Mouse (Mus musculus): Measurements from ENCODE around the gene Stag1. TPM values are rescaled to one million over a fixed set of nuclear protein-coding genes. Genes with fewer than 3 reads are reported as not detected.
"Not testable (repeated sequence)": the region's sequence is repeated elsewhere in the genome, so short reads cannot be mapped to it uniquely, and the experiment has no call there.

Gene Stag1
- total RNA-seq, 1 experiment = 47.9 TPM

DNA sequence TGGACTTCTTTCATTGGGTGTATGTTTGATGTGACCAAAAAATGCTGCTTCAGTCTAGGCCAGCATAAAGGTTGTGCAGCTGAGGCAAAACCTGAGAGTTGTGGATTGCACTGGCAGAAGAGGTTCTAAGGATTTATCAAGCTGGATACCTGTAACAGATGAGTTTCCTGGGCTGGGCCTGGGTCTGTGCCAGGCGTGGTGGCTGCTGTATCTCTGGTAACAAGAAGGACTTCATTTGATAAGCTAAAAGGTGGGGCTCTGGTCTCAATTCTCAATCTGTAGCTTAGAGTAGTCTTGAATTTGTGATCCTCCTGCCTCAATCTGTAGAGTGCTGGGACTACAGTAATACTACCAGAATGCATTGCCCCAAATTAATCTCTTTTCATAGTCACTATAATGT, 94.6 kb downstream of the Stag1 start:
- TF ChIP-seq CHD2 (IDR thresholded peaks at IDR 0.05; ENCODE audit: low read depth, low read length) (no peak), ZNF384 (IDR thresholded peaks at IDR 0.05; ENCODE audit: low read depth, low read length) (no peak), HCFC1 (IDR thresholded peaks at IDR 0.05; ENCODE audit: borderline replicate concordance, insufficient read depth, low read length) (no peak), MAFK (IDR thresholded peaks at IDR 0.05; ENCODE audit: insufficient read depth, low read depth, low read length) (no peak), ZC3H11A (IDR thresholded peaks at IDR 0.05; ENCODE audit: borderline replicate concordance, low read depth, low read length) (no peak)
- Histone ChIP-seq H3K9me3 (ENCODE audit: control insufficient read depth, insufficient read depth, low read depth, low read length) (no peaks in the 10 kb centered on the region), H3K27ac (ENCODE audit: insufficient read depth, low read depth, low read length, poor library complexity, severe bottlenecking) (no peak overlapping the region), H3K9ac (ENCODE audit: insufficient read depth, low read depth, low read length, poor library complexity, severe bottlenecking) (no peak overlapping the region), H3K36me3 (ENCODE audit: control insufficient read depth, insufficient read depth, low read length, poor library complexity, severe bottlenecking) (no peaks in the 10 kb centered on the region), H3K4me3 (ENCODE audit: insufficient read depth in 1 of 2, low read depth in 1 of 2, low read length in 2 of 2, poor library complexity in 1 of 2, severe bottlenecking in 1 of 2) (no peak overlapping the region), H3K4me1 (ENCODE audit: control insufficient read depth in 2 of 2, insufficient read depth in 2 of 2, low read length in 2 of 2, poor library complexity in 1 of 2) (no peaks in the 10 kb centered on the region)
- in situ Hi-C loops (cut with MboI; ENCODE audit: low sequenced_read_pairs in 2 of 2, unreplicated experiment in 2 of 2) = no loop called here
- no peak for DNase-seq (ENCODE audit: low read depth, low spot score)

DNA sequence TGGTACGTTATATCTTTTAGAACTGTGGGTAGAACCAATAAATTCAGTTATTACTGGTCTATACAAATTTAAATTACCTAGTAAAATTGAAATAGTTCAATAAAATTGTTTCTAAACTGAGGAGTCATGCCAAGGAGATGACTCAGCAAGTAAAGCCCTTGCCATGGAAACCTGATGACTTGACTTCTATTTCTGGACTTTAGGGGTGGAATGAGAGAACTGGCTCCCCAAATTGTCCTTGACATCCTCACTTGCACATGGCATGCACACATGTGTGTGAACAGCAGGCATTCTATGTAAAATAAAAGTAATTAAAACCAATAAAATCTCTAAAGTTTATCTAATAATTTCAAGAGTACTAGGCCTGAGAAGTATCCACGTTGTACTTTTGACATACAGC, 98.9 kb downstream of the Stag1 start:
- in situ Hi-C loops (cut with MboI; ENCODE audit: low sequenced_read_pairs in 2 of 2, unreplicated experiment in 2 of 2) = no loop called here
- DNase-seq (ENCODE audit: low read depth, low spot score) = no peak
- TF ChIP-seq ZC3H11A (IDR thresholded peaks at IDR 0.05; ENCODE audit: borderline replicate concordance, low read depth, low read length) = no peak
- TF ChIP-seq ZNF384 (IDR thresholded peaks at IDR 0.05; ENCODE audit: low read depth, low read length) = no peak
- 0 out of 2 replicates have a peak, but pooled peaks have one; percentile 25 for TF ChIP-seq MAFK (IDR thresholded peaks at IDR 0.05; ENCODE audit: insufficient read depth, low read depth, low read length)
- TF ChIP-seq CHD2 (IDR thresholded peaks at IDR 0.05; ENCODE audit: low read depth, low read length) = no peak
- no peak for TF ChIP-seq HCFC1 (IDR thresholded peaks at IDR 0.05; ENCODE audit: borderline replicate concordance, insufficient read depth, low read length)
- Histone ChIP-seq H3K4me1 (ENCODE audit: control insufficient read depth in 2 of 2, insufficient read depth in 2 of 2, low read length in 2 of 2, poor library complexity in 1 of 2) (no peaks in the 10 kb centered on the region), H3K4me3 (ENCODE audit: insufficient read depth in 1 of 2, low read depth in 1 of 2, low read length in 2 of 2, poor library complexity in 1 of 2, severe bottlenecking in 1 of 2) (no peak overlapping the region), H3K9me3 (ENCODE audit: control insufficient read depth, insufficient read depth, low read depth, low read length) (no peaks in the 10 kb centered on the region), H3K36me3 (ENCODE audit: control insufficient read depth, insufficient read depth, low read length, poor library complexity, severe bottlenecking) (no peaks in the 10 kb centered on the region), H3K27ac (ENCODE audit: insufficient read depth, low read depth, low read length, poor library complexity, severe bottlenecking) (no peak overlapping the region), H3K9ac (ENCODE audit: insufficient read depth, low read depth, low read length, poor library complexity, severe bottlenecking) (no peak overlapping the region)

DNA sequence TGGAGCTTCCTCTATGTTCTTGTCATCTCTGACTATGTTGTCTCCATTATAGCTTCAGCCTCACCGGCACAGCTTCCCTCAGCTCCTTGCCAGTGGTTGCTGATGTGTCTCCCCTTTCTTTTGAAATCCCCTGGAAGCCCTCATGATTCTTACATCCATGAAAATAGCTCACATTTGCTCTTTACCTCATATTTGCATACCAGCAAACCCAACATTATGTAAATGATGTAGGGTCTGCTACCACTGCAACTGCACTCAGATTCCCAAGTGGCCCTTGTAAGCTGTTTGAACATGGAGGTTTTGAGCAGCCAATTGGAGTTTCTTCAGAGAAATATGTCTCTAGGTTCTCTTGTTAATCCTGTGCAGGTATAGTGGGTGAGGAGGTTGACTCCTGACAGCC, 110.0 kb downstream of the Stag1 start:
- H3K9me3 ChIP-seq (ENCODE audit: control insufficient read depth, insufficient read depth, low read depth, low read length) = no peaks in the 10 kb centered on the region
- in situ Hi-C loops (cut with MboI; ENCODE audit: low sequenced_read_pairs in 2 of 2, unreplicated experiment in 2 of 2) = no loop called here
- no peak overlapping the region for H3K27ac ChIP-seq (ENCODE audit: insufficient read depth, low read depth, low read length, poor library complexity, severe bottlenecking)
- no peak for DNase-seq (ENCODE audit: low read depth, low spot score)
- no peak overlapping the region for H3K4me3 ChIP-seq (ENCODE audit: insufficient read depth in 1 of 2, low read depth in 1 of 2, low read length in 2 of 2, poor library complexity in 1 of 2, severe bottlenecking in 1 of 2)
- no peak overlapping the region for H3K9ac ChIP-seq (ENCODE audit: insufficient read depth, low read depth, low read length, poor library complexity, severe bottlenecking)
- TF ChIP-seq MAFK (IDR thresholded peaks at IDR 0.05; ENCODE audit: insufficient read depth, low read depth, low read length) (no peak), HCFC1 (IDR thresholded peaks at IDR 0.05; ENCODE audit: borderline replicate concordance, insufficient read depth, low read length) (no peak), CHD2 (IDR thresholded peaks at IDR 0.05; ENCODE audit: low read depth, low read length) (no peak), ZNF384 (IDR thresholded peaks at IDR 0.05; ENCODE audit: low read depth, low read length) (no peak), ZC3H11A (IDR thresholded peaks at IDR 0.05; ENCODE audit: borderline replicate concordance, low read depth, low read length) (no peak)
- H3K36me3 ChIP-seq (ENCODE audit: control insufficient read depth, insufficient read depth, low read length, poor library complexity, severe bottlenecking) = no peaks in the 10 kb centered on the region
- no peaks in the 10 kb centered on the region for H3K4me1 ChIP-seq (ENCODE audit: control insufficient read depth in 2 of 2, insufficient read depth in 2 of 2, low read length in 2 of 2, poor library complexity in 1 of 2)

DNA sequence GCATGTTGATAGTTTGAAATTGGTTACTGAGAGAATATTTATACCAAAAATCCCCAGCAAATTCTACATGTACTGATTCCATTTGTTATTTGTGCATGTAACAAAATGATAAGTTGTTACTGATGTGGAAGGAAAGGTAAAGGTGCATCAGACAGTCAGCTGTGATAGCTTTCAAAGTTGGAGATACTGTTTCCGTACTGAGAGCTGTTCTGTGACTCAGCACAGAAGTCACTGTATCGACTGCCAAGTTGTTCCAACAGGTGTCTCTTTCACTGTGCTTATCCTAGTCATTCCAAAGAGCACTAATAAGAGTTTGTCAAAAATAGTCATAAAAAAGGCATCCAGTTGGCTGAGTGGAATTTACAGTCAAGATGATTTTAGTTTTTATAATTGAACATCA, 114.1 kb downstream of the Stag1 start:
- DNase-seq (ENCODE audit: low read depth, low spot score) = no peak
- Histone ChIP-seq H3K27ac (ENCODE audit: insufficient read depth, low read depth, low read length, poor library complexity, severe bottlenecking) (no peak overlapping the region), H3K9me3 (ENCODE audit: control insufficient read depth, insufficient read depth, low read depth, low read length) (no peaks in the 10 kb centered on the region), H3K4me3 (ENCODE audit: insufficient read depth in 1 of 2, low read depth in 1 of 2, low read length in 2 of 2, poor library complexity in 1 of 2, severe bottlenecking in 1 of 2) (no peak overlapping the region), H3K36me3 (ENCODE audit: control insufficient read depth, insufficient read depth, low read length, poor library complexity, severe bottlenecking) (no peaks in the 10 kb centered on the region), H3K9ac (ENCODE audit: insufficient read depth, low read depth, low read length, poor library complexity, severe bottlenecking) (no peak overlapping the region), H3K4me1 (ENCODE audit: control insufficient read depth in 2 of 2, insufficient read depth in 2 of 2, low read length in 2 of 2, poor library complexity in 1 of 2) (no peaks in the 10 kb centered on the region)
- in situ Hi-C loops (cut with MboI; ENCODE audit: low sequenced_read_pairs in 2 of 2, unreplicated experiment in 2 of 2) = no loop called here
- TF ChIP-seq CHD2 (IDR thresholded peaks at IDR 0.05; ENCODE audit: low read depth, low read length) (no peak), ZNF384 (IDR thresholded peaks at IDR 0.05; ENCODE audit: low read depth, low read length) (no peak), MAFK (IDR thresholded peaks at IDR 0.05; ENCODE audit: insufficient read depth, low read depth, low read length) (no peak), ZC3H11A (IDR thresholded peaks at IDR 0.05; ENCODE audit: borderline replicate concordance, low read depth, low read length) (no peak), HCFC1 (IDR thresholded peaks at IDR 0.05; ENCODE audit: borderline replicate concordance, insufficient read depth, low read length) (no peak)

DNA sequence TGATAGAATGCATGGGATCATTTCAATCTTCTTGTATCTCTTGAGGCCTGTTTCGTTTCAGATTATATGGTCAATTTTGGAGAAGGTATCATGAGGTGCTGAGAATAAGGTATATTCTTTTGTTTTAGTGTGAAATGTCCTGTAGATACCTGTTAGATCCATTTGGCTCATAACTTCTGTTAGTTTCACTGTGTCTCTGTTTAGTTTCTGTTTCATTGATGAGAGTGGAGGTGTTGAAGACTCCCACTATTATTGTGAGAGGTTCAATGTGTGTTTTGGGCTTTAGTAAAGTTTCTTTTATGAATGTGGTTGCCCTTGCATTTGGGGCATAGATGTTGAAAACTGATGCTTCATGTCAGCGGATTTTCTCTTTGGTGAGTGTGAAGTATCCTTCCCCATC, 127.2 kb downstream of the Stag1 start:
- H3K9ac ChIP-seq (ENCODE audit: insufficient read depth, low read depth, low read length, poor library complexity, severe bottlenecking); H3K4me3 ChIP-seq (ENCODE audit: insufficient read depth in 1 of 2, low read depth in 1 of 2, low read length in 2 of 2, poor library complexity in 1 of 2, severe bottlenecking in 1 of 2); H3K4me1 ChIP-seq (ENCODE audit: control insufficient read depth in 2 of 2, insufficient read depth in 2 of 2, low read length in 2 of 2, poor library complexity in 1 of 2); H3K36me3 ChIP-seq (ENCODE audit: control insufficient read depth, insufficient read depth, low read length, poor library complexity, severe bottlenecking); H3K9me3 ChIP-seq (ENCODE audit: control insufficient read depth, insufficient read depth, low read depth, low read length); DNase-seq (ENCODE audit: low read depth, low spot score); H3K27ac ChIP-seq (ENCODE audit: insufficient read depth, low read depth, low read length, poor library complexity, severe bottlenecking); in situ Hi-C loops (cut with MboI; ENCODE audit: low sequenced_read_pairs in 2 of 2, unreplicated experiment in 2 of 2): not testable (repeated sequence)
